Mouse (Mus musculus): ENCODE results near the gene Krtap21-1.

Gene Krtap21-1

GRCm38 (mm10) chr16:89403768-89404167, at the start of gene Krtap21-1:
TSS of gene Krtap21-1 (minus strand) at chr16:89403868.
- DNase-seq (ENCODE audit: low spot score in 2 of 2) = no peak

- no peak for DNase-seq (ENCODE audit: low spot score in 2 of 2)
Measured at GRCm38 (mm10) chr16:89429586-89429985, 25.9 kb upstream of the Krtap21-1 start.

GRCm38 (mm10) chr16:89425310-89425709, 21.6 kb upstream of the Krtap21-1 start:
- DNase-seq (ENCODE audit: low spot score in 2 of 2) = no peak

GRCm38 (mm10) chr16:89420011-89420410, 16.3 kb upstream of the Krtap21-1 start, which contains the start of gene Krtap6-2:
TSS of gene Krtap6-2 (minus strand) at chr16:89420111.
- no peak for DNase-seq (ENCODE audit: low spot score in 2 of 2)

GRCm38 (mm10) chr16:89416311-89416710, 12.6 kb upstream of the Krtap21-1 start:
- DNase-seq (ENCODE audit: low spot score in 2 of 2) = no peak

- no peak for DNase-seq (ENCODE audit: low spot score in 2 of 2)
Measured at GRCm38 (mm10) chr16:89410345-89411068, 6.8 kb upstream of the Krtap21-1 start.

- no peak for DNase-seq (ENCODE audit: low spot score in 2 of 2)
Measured at GRCm38 (mm10) chr16:89372734-89373461, 30.8 kb downstream of the Krtap21-1 start.

All from spleen, postnatal 14 days (tissue).